Mouse (Mus musculus): ENCODE data around the gene 3110001I22Rik. TPM values are rescaled to one million over a fixed set of nuclear protein-coding genes. Genes with fewer than 3 reads are reported as not detected.
"Not testable (repeated sequence)": the region's sequence is repeated elsewhere in the genome, so short reads cannot be mapped to it uniquely, and the experiment has no call there.

3110001I22Rik gene
- polyA plus RNA-seq, 1 experiment from 2014 or later = 3.5 TPM

DNA sequence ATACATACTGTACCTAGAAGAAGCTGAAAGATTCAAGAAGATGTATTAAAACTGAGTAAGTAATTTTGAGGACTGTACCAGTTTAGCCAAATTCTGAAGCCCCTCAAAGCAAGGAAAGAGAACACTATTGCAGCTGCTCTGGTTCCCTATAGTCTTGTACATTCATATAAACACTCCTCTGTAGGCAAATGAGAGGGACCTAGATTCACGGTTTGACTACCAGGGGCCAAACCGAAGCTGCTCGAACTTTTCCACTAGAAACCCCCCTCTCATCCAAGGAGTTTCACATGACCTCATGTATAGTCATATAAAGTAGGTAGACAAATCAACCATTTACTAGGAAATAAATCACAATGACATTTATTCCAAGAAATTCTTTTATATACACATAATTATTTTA, 12.8 kb upstream of the 3110001I22Rik start:
- Histone ChIP-seq H3K27me3 (ENCODE audit: control insufficient read depth, insufficient read depth, low read length) (no peaks in the 10 kb centered on the region), H3K4me3 (ENCODE audit: control insufficient read depth in 1 of 2, insufficient read depth in 1 of 2, low read depth in 1 of 2, low read length in 2 of 2) (no peak overlapping the region), H3K9me3 (ENCODE audit: control insufficient read depth, low read length) (no peaks in the 10 kb centered on the region), H3K4me1 (ENCODE audit: control insufficient read depth in 2 of 2, insufficient read depth in 2 of 2, low read length in 2 of 2) (no peaks in the 10 kb centered on the region), H3K36me3 (ENCODE audit: control insufficient read depth, insufficient read depth, low read length) (peaks cover 71% of the 10 kb centered on the region), H3K9ac (ENCODE audit: low read length) (no peak overlapping the region), H3K27ac (replicated peaks in 1 of 2; ENCODE audit: control insufficient read depth in 1 of 2, insufficient read depth in 1 of 2, low read depth in 2 of 2, low read length in 2 of 2) (no peak overlapping the region), H3K4me2 (ENCODE audit: low read length) (no peak overlapping the region)
- WGBS = 81% methylated on average over 3 of the region's 3 CpGs
- ATAC-seq (ENCODE audit: insufficient number of reproducible peaks, insufficient read depth, low FRiP score, low read depth) = no peak

DNA sequence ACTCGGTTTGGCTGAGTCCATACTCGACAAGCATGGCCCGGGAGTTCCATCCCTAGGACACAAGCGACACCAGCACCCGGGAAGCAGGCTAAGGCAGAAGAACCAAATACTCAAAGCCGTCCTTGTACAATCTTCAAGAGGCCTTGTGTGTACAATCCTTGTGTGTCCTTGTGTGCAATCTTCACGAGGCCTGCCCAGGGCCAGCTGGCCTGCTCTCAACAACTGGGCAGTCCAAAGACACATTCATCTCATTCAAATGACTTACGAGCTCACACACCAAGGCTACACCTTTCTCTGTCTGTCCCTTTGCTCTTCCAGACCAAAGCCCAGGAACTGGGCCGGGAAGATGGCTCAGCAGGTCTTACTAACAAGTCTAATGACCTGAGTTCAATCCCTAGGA, 11.0 kb upstream of the 3110001I22Rik start:
- WGBS = 91% methylated on average over 9 of the region's 9 CpGs
- Histone ChIP-seq H3K4me1 (ENCODE audit: control insufficient read depth in 2 of 2, insufficient read depth in 2 of 2, low read length in 2 of 2) (no peaks in the 10 kb centered on the region), H3K36me3 (ENCODE audit: control insufficient read depth, insufficient read depth, low read length) (peaks cover 73% of the 10 kb centered on the region), H3K27me3 (ENCODE audit: control insufficient read depth, insufficient read depth, low read length) (no peaks in the 10 kb centered on the region), H3K4me2 (ENCODE audit: low read length) (no peak overlapping the region), H3K9me3 (ENCODE audit: control insufficient read depth, low read length) (no peaks in the 10 kb centered on the region), H3K4me3 (ENCODE audit: control insufficient read depth in 1 of 2, insufficient read depth in 1 of 2, low read depth in 1 of 2, low read length in 2 of 2) (no peak overlapping the region), H3K9ac (ENCODE audit: low read length) (no peak overlapping the region), H3K27ac (replicated peaks in 1 of 2; ENCODE audit: control insufficient read depth in 1 of 2, insufficient read depth in 1 of 2, low read depth in 2 of 2, low read length in 2 of 2) (no peak overlapping the region)
- no peak for ATAC-seq (ENCODE audit: insufficient number of reproducible peaks, insufficient read depth, low FRiP score, low read depth)

DNA sequence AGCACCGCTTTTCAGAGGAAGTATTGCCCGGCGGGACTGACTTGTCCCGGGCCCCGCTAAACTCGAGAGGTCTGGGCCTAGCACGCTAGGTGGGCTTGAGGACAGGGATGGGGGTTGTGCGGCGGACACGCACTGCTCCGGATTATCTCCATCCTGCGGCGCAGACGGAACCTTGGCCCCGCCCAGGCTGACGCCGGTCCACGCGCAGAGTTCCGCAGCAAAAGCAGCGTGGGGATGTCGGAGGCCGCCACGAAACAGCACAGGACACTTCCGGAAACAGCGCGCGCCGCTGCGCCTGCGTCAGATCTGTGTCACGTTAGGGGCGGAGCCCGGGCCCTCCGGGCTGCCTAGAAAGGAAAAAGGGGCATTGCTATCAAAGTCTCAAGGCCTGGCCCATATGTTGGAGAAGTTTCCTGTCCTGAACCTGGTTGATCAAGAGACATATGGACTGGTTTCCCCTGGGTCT, 3.8 kb upstream of the 3110001I22Rik start, which contains the start of gene Parn:
Parn (minus strand) TSS at position 293 of the 466 bp plus-strand sequence.
- H3K4me1 ChIP-seq (ENCODE audit: control insufficient read depth in 2 of 2, insufficient read depth in 2 of 2, low read length in 2 of 2) = peaks cover 5 to 16% of the 10 kb centered on the region in 2 experiments; a peak in 3 of 4 replicates
- peaks cover 33% of the 10 kb centered on the region for H3K36me3 ChIP-seq (ENCODE audit: control insufficient read depth, insufficient read depth, low read length)
- H3K27ac ChIP-seq (replicated peaks in 1 of 2; ENCODE audit: control insufficient read depth in 1 of 2, insufficient read depth in 1 of 2, low read depth in 2 of 2, low read length in 2 of 2) = peak within 1 kb of the TSS; percentile 29 to 65
- H3K9me3 ChIP-seq (ENCODE audit: control insufficient read depth, low read length) = no peaks in the 10 kb centered on the region
- H3K4me2 ChIP-seq (ENCODE audit: low read length) = peak within 1 kb of the TSS; percentile 72
- peak within 1 kb of the TSS; percentile 76 for H3K9ac ChIP-seq (ENCODE audit: low read length)
- H3K27me3 ChIP-seq (ENCODE audit: control insufficient read depth, insufficient read depth, low read length) = no peaks in the 10 kb centered on the region
- under 1% methylated on average over 35 of the region's 35 CpGs for WGBS
- peak within 1 kb of the TSS; percentile 59 to 64 for H3K4me3 ChIP-seq (ENCODE audit: control insufficient read depth in 1 of 2, insufficient read depth in 1 of 2, low read depth in 1 of 2, low read length in 2 of 2)
- ATAC-seq (ENCODE audit: insufficient number of reproducible peaks, insufficient read depth, low FRiP score, low read depth) = peak; percentile 82

DNA sequence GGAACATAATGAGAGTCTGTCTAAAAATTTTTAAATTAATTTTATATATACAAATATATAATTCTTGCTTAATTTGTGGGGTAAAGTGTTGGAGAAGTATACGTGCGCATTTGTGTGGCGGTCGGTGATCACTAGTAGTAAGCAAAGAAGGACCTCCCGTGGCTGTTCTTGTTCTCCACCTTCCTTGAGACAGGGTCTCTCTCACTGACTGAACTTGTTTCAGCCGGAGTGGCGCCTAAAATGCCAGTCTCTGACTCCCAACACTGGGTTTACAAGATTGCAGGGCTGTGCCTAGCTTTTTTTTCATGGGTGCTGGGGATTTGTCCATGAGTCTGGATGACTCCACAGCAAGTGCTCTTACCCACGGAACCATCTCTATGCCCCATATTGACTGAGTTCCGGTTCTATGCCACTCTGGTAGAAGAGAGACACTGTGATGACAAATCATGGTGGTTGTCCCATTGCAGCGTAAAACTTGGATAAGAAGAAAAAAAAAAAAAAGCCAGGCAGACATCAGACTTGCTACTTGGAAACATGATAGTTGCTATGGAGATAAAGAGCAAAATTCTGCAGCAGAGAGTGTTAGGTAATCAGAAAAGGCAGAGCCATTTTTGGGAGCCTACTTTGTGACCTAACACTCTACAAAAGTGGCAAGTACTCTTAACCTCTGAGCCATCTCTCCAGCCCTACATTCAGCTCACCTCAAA, 3.2 kb upstream of the 3110001I22Rik start:
- Histone ChIP-seq H3K4me1 (ENCODE audit: control insufficient read depth in 2 of 2, insufficient read depth in 2 of 2, low read length in 2 of 2) (peaks cover 7 to 20% of the 10 kb centered on the region in 2 experiments; a peak in 3 of 4 replicates), H3K9me3 (ENCODE audit: control insufficient read depth, low read length) (no peaks in the 10 kb centered on the region), H3K27me3 (ENCODE audit: control insufficient read depth, insufficient read depth, low read length) (no peaks in the 10 kb centered on the region), H3K9ac (ENCODE audit: low read length) (peak overlapping the region; percentile 76; the same call in 1 of the 2 replicates), H3K4me3 (ENCODE audit: control insufficient read depth in 1 of 2, insufficient read depth in 1 of 2, low read depth in 1 of 2, low read length in 2 of 2) (peak overlapping the region; percentile 59 to 64; a peak in 3 of 4 replicates), H3K27ac (replicated peaks in 1 of 2; ENCODE audit: control insufficient read depth in 1 of 2, insufficient read depth in 1 of 2, low read depth in 2 of 2, low read length in 2 of 2) (peak overlapping the region; percentile 29 to 65; a peak in 2 of 4 replicates), H3K4me2 (ENCODE audit: low read length) (peak overlapping the region; percentile 72), H3K36me3 (ENCODE audit: control insufficient read depth, insufficient read depth, low read length) (peaks cover 26% of the 10 kb centered on the region)
- no peak for ATAC-seq (ENCODE audit: insufficient number of reproducible peaks, insufficient read depth, low FRiP score, low read depth)
- 66% methylated on average over 10 of the region's 10 CpGs for WGBS

DNA sequence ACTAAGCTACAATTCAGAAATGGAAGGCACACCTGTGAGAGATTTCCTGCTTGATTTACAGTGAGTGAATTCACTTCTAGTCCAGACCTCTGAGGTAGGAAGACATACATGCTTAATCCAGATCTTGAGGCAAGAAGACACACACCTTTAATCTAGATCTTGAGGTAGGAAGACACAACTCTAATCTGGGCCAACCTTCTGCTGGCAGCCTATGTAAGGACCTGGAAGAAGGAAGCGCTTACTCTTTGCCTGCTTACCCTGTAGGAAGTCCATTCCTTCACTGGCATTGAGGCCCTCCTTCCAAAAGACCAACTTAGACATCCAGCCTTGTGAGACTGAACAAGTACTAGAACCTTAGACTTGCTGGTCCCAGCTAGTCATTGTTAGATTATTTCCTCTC, 2.4 kb upstream of the 3110001I22Rik start:
- peaks cover 7 to 20% of the 10 kb centered on the region in 2 experiments; a peak in 3 of 4 replicates for H3K4me1 ChIP-seq (ENCODE audit: control insufficient read depth in 2 of 2, insufficient read depth in 2 of 2, low read length in 2 of 2)
- peaks cover 21% of the 10 kb centered on the region for H3K36me3 ChIP-seq (ENCODE audit: control insufficient read depth, insufficient read depth, low read length)
- no peak overlapping the region for H3K9ac ChIP-seq (ENCODE audit: low read length)
- WGBS = 88% methylated on average over 1 of the region's 1 CpGs
- H3K4me3 ChIP-seq (ENCODE audit: control insufficient read depth in 1 of 2, insufficient read depth in 1 of 2, low read depth in 1 of 2, low read length in 2 of 2) = no peak overlapping the region
- H3K27ac ChIP-seq (replicated peaks in 1 of 2; ENCODE audit: control insufficient read depth in 1 of 2, insufficient read depth in 1 of 2, low read depth in 2 of 2, low read length in 2 of 2) = no peak overlapping the region
- no peaks in the 10 kb centered on the region for H3K27me3 ChIP-seq (ENCODE audit: control insufficient read depth, insufficient read depth, low read length)
- no peak overlapping the region for H3K4me2 ChIP-seq (ENCODE audit: low read length)
- no peak for ATAC-seq (ENCODE audit: insufficient number of reproducible peaks, insufficient read depth, low FRiP score, low read depth)
- no peaks in the 10 kb centered on the region for H3K9me3 ChIP-seq (ENCODE audit: control insufficient read depth, low read length)

DNA sequence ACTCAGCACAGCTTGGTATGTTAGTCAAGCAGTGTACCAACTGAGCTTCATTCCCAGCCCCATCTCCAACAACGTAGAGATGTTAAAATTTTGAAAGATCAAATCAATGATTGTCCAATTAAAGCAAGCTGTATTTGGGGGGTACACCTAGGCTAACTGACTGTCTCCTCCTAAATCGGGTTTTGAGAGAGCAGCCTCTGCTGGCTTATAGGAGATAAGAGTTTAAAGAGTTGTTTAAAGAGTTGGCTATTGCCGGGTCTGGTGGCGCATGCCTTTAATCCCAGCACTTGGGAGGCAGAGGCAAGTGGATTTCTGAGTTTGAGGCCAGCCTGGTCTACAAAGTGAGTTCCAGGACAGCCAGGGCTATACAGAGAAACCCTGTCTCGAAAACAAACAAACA, 833 bp upstream of the 3110001I22Rik start:
- WGBS = 67% methylated on average over 5 of the region's 5 CpGs
- Histone ChIP-seq H3K4me2 (ENCODE audit: low read length) (peak overlapping the region; percentile 66), H3K4me1 (ENCODE audit: control insufficient read depth in 2 of 2, insufficient read depth in 2 of 2, low read length in 2 of 2) (peaks cover 7 to 20% of the 10 kb centered on the region in 2 experiments; a peak in 3 of 4 replicates)
- H3K27me3 ChIP-seq (ENCODE audit: control insufficient read depth, insufficient read depth, low read length); H3K9me3 ChIP-seq (ENCODE audit: control insufficient read depth, low read length); H3K9ac ChIP-seq (ENCODE audit: low read length); ATAC-seq (ENCODE audit: insufficient number of reproducible peaks, insufficient read depth, low FRiP score, low read depth); H3K4me3 ChIP-seq (ENCODE audit: control insufficient read depth in 1 of 2, insufficient read depth in 1 of 2, low read depth in 1 of 2, low read length in 2 of 2); H3K36me3 ChIP-seq (ENCODE audit: control insufficient read depth, insufficient read depth, low read length); H3K27ac ChIP-seq (replicated peaks in 1 of 2; ENCODE audit: control insufficient read depth in 1 of 2, insufficient read depth in 1 of 2, low read depth in 2 of 2, low read length in 2 of 2): not testable (repeated sequence)

DNA sequence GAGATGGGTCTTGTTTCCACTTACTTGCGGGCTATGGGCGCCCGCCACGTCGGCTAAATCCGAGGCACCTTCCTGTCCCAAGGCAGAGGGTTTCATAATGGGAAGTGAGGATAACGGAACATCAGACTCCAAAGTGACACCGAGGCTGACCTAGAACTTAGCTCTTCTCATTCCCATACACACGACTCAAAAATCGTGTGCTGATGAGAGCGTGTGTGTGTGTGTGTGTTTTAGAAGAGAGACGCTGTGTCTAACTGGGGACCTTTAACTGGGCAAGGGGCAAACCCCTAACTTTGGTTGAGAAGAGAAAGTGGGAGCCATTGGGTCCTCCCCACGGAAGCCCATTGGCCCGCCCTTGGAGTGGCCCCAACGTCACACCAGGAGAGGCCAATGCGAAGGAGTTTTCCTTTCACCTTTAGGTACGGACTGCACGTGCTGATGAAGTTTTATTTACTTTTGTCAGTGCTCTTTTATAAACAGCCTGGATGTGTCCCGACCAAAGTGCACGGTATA, 713 bp downstream of the 3110001I22Rik start:
- Histone ChIP-seq H3K4me1 (ENCODE audit: control insufficient read depth in 2 of 2, insufficient read depth in 2 of 2, low read length in 2 of 2) (peaks cover 5 to 16% of the 10 kb centered on the region in 2 experiments; a peak in 3 of 4 replicates), H3K4me2 (ENCODE audit: low read length) (peak overlapping the region; percentile 66), H3K27ac (replicated peaks in 1 of 2; ENCODE audit: control insufficient read depth in 1 of 2, insufficient read depth in 1 of 2, low read depth in 2 of 2, low read length in 2 of 2) (peak overlapping the region; percentile 58 to 91), H3K9me3 (ENCODE audit: control insufficient read depth, low read length) (no peaks in the 10 kb centered on the region), H3K9ac (ENCODE audit: low read length) (peak overlapping the region; percentile 92), H3K27me3 (ENCODE audit: control insufficient read depth, insufficient read depth, low read length) (no peaks in the 10 kb centered on the region), H3K36me3 (ENCODE audit: control insufficient read depth, insufficient read depth, low read length) (peaks cover 13% of the 10 kb centered on the region), H3K4me3 (ENCODE audit: control insufficient read depth in 1 of 2, insufficient read depth in 1 of 2, low read depth in 1 of 2, low read length in 2 of 2) (peak overlapping the region; percentile 75 to 87)
- 1% methylated on average over 20 of the region's 20 CpGs for WGBS
- no peak for ATAC-seq (ENCODE audit: insufficient number of reproducible peaks, insufficient read depth, low FRiP score, low read depth)
